Mouse (Mus musculus) neural tube, embryonic 13.5 days (tissue): ENCODE results near the gene Tmsb15l. TPM values are rescaled to one million over a fixed set of nuclear protein-coding genes. Genes with fewer than 3 reads are reported as not detected.

Source experiments
- ATAC-seq: fragments of 200-750 bp; cut with Nextera tagmentation; 2 replicates; pipeline ENCODE4 v1.8.0; 2017; ENCODE audit warnings: low read depth, mild to moderate bottlenecking, moderate TSS enrichment, moderate library complexity
- H3K27ac ChIP-seq: fragments of 300-500 bp; sonication (generic); replicated peaks from 2 replicates; pipeline ENCODE4 v1.5.1; 2015; ENCODE audit warnings: moderate library complexity, mild to moderate bottlenecking, inconsistent platforms
- H3K27me3 ChIP-seq: fragments of 300-500 bp; sonication (generic); 2 replicates; pipeline ENCODE4 v1.6.1; 2015; ENCODE audit warnings: mild to moderate bottlenecking, inconsistent platforms
- H3K36me3 ChIP-seq: fragments of 300-500 bp; sonication (generic); 2 replicates; pipeline ENCODE4 v1.6.1; 2015; ENCODE audit warnings: mild to moderate bottlenecking, inconsistent platforms
- H3K4me1 ChIP-seq: fragments of 300-500 bp; sonication (generic); replicated peaks from 2 replicates; pipeline ENCODE4 v1.6.1; 2015; ENCODE audit warnings: inconsistent platforms
- H3K4me2 ChIP-seq: fragments of 300-500 bp; sonication (generic); 2 replicates; pipeline ENCODE4 v1.6.1; 2015; ENCODE audit warnings: inconsistent platforms, mild to moderate bottlenecking, moderate library complexity
- H3K4me3 ChIP-seq: fragments of 300-500 bp; sonication (generic); 2 replicates; pipeline ENCODE4 v1.5.1; 2015; ENCODE audit warnings: mild to moderate bottlenecking, inconsistent platforms
- H3K9ac ChIP-seq: fragments of 300-500 bp; sonication (generic); 2 replicates; pipeline ENCODE4 v1.6.1; 2015; ENCODE audit warnings: moderate library complexity, mild to moderate bottlenecking, inconsistent platforms
- H3K9me3 ChIP-seq: fragments of 300-500 bp; sonication (generic); 2 replicates; pipeline ENCODE4 v1.6.1; 2016; ENCODE audit warnings: inconsistent platforms
- WGBS: fragments of 180-500 bp; shearing (Covaris S2); methylation state at CpG from one replicate; pipeline ENCODE4 v1.1.7; 2015; 5-methylcytosine and 5-hydroxymethylcytosine counted together
- polyA plus RNA-seq: library from polyadenylated mRNA; unstranded; fragments of >200 nt; fragmentation: Nextera tagmentation; extraction: Ambion mirVana; gene quantifications from 2 replicates; pipeline ENCODE4 v1.2.1, GENCODE M21; 2015

The Tmsb15l gene
- polyA plus RNA-seq, result 12.3 and 13.1 TPM in 2 replicates

DNA sequence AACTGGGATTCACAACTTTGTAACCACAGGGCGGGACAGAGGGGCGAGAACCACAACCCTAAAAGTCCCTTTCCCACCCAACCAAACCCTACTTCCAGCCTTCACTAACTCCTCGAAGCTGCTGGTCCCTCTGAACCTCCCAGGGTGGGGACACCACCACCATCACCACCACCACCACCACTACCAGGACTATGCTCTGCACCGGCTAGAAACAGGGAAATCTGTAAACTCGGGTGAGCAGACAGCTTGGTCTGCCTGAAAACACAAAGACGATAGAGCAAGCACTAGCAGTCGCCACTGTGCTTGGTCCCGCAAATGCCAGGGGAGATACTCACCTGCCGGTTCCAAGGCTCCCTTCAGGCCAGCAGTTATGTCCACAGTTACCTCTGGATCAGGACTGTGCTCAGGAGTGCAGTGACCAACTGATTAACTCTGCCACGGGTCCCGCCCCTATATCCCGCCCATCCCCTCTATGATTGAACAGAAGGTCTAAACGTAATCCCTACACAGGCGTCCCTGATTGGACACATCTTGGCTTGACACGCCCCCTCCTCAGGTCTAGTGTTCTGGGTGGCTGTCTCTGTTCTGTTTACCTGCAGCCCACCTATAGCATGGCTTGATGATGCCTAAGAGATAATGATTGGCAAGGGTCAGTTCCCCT, at the start of gene Tmsb15l, which contains the start of gene Tmsb15b1:
Gene Tmsb15l (minus strand): TSS at position 446 of the 661 bp plus-strand sequence.
Gene Tmsb15b1 (minus strand): TSS at position 451 of the 661 bp plus-strand sequence.
- Histone ChIP-seq H3K4me1 (no peaks in the 10 kb centered on the region), H3K27me3 (no peaks in the 10 kb centered on the region), H3K9me3 (no peaks in the 10 kb centered on the region), H3K4me3 (peak within 1 kb of the TSS; percentile 46), H3K27ac (no peak within 1 kb of the TSS), H3K4me2 (peak within 1 kb of the TSS; percentile 58), H3K9ac (peak within 1 kb of the TSS; percentile 65), H3K36me3 (no peaks in the 10 kb centered on the region)
- WGBS, result 36% methylated on average over 15 of the region's 15 CpGs
- peak; percentile 100 for ATAC-seq

DNA sequence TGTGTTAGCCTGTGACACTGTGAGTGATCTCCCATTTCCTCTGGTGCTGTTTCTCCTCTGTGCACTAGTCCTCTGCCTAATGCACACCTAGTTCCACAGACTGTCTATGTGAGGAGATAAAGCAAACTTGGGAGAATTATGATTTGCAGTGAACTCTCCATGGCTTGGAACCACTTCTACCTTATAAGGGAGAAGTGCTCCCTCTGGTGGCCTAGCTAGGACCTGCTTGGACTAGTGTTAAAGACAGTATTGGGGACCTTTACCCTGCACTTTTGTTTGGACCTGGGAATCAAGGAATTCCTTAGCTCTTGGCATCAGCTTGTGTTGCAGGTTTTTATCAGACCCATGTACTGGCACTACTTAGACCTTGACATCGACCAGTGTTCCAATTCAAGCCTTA, 42.6 kb upstream of the Tmsb15l start:
- no peak overlapping the region for H3K4me3 ChIP-seq
- H3K36me3 ChIP-seq, result no peaks in the 10 kb centered on the region
- H3K4me1 ChIP-seq, result no peaks in the 10 kb centered on the region
- H3K27ac ChIP-seq, result no peak overlapping the region
- WGBS, result 9% methylated on average over 1 of the region's 1 CpGs
- H3K9me3 ChIP-seq, result no peaks in the 10 kb centered on the region
- ATAC-seq, result no peak
- no peak overlapping the region for H3K9ac ChIP-seq
- H3K4me2 ChIP-seq, result no peak overlapping the region
- no peaks in the 10 kb centered on the region for H3K27me3 ChIP-seq

DNA sequence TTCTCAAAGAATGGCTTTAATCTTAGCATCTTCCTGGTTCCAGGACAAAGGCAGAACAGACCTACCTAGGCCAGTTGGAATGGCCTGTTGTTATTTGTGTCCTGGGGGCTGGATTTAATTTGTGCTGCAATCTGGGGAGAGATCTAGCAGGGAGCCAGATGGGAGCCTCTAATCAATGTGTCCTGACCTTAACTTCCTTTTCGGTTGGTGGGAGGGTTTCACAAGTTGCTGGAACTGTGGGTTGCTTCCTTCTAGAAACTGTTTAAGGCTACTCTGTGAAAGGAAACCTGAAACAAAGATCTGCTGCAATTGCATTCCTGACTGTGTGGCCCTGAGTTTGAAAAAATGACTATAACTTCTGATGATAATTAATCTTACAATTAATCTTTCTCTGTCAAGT, 41.0 kb upstream of the Tmsb15l start:
- Histone ChIP-seq H3K27ac (no peak overlapping the region), H3K27me3 (no peaks in the 10 kb centered on the region), H3K36me3 (no peaks in the 10 kb centered on the region), H3K4me2 (no peak overlapping the region), H3K9ac (no peak overlapping the region), H3K9me3 (no peaks in the 10 kb centered on the region), H3K4me1 (no peaks in the 10 kb centered on the region), H3K4me3 (no peak overlapping the region)
- WGBS, result 77% methylated on average over 1 of the region's 1 CpGs
- no peak for ATAC-seq

GRCm38 (mm10) chrX:137015099-137015709, 38.5 kb upstream of the Tmsb15l start:
- 53% methylated on average over 6 of the region's 6 CpGs for WGBS
- Histone ChIP-seq H3K4me1 (no peaks in the 10 kb centered on the region), H3K4me3 (no peak overlapping the region), H3K27me3 (no peaks in the 10 kb centered on the region), H3K4me2 (no peak overlapping the region), H3K9ac (no peak overlapping the region), H3K9me3 (no peaks in the 10 kb centered on the region), H3K36me3 (0 out of 2 replicates have a peak, but pooled peaks cover 6% of the 10 kb centered on the region), H3K27ac (no peak overlapping the region)
- ATAC-seq, result peak; percentile 67

DNA sequence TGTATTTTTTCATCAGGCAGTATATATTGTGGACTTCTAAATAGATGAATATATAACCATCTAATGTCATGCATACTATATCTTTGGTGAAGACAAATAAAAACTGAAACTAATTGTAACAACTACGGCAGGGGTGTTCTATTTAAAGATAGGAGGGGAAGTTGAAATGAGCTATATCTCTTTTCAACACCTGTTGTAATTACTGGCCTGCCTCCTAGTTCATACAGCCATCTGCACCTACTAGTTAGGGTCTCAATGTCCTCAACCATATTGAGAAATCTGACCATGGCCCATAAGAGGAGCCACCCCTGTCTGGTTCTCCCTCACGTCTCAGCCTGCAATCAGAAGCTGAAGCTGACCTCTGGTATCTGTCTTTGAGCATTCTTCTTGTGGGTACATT, 19.6 kb upstream of the Tmsb15l start:
- H3K36me3 ChIP-seq, result no peaks in the 10 kb centered on the region
- no peak for ATAC-seq
- H3K4me2 ChIP-seq, result no peak overlapping the region
- H3K4me1 ChIP-seq, result peaks cover 17% of the 10 kb centered on the region
- H3K9ac ChIP-seq, result no peak overlapping the region
- H3K9me3 ChIP-seq, result no peaks in the 10 kb centered on the region
- H3K27me3 ChIP-seq, result no peaks in the 10 kb centered on the region; the same call in 1 of the 2 replicates
- no peak overlapping the region for H3K27ac ChIP-seq
- WGBS, result 82% methylated on average over 2 of the region's 2 CpGs
- H3K4me3 ChIP-seq, result no peak overlapping the region

DNA sequence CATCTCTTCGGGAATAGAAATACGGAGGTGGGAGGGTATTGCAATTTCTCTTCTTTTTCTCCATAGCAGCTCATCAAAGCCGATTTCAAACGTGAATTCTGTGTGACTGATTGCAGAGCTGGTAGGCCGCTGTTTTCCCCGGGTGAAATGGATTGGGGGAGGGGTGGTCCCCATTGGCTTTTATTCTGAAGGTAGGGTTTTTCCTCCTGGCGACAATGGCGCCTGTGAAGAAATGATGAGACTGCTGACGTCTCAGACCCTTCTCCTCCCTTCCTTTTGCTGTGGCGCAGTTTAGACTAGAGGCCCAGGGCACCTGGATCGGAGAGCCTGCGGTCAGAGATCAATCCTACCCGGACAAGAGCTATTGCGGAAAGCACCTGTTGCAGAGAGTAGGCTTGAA, 17.0 kb upstream of the Tmsb15l start:
- Histone ChIP-seq H3K4me2 (peak overlapping the region; percentile 60), H3K4me3 (peak overlapping the region; percentile 50), H3K27ac (peak overlapping the region; percentile 92), H3K36me3 (no peaks in the 10 kb centered on the region), H3K27me3 (no peaks in the 10 kb centered on the region; the same call in 1 of the 2 replicates), H3K9me3 (no peaks in the 10 kb centered on the region), H3K9ac (peak overlapping the region; percentile 74), H3K4me1 (peaks cover 17% of the 10 kb centered on the region)
- peak; percentile 14; the same call in 1 of the 2 replicates for ATAC-seq
- WGBS, result 18% methylated on average over 14 of the region's 14 CpGs

DNA sequence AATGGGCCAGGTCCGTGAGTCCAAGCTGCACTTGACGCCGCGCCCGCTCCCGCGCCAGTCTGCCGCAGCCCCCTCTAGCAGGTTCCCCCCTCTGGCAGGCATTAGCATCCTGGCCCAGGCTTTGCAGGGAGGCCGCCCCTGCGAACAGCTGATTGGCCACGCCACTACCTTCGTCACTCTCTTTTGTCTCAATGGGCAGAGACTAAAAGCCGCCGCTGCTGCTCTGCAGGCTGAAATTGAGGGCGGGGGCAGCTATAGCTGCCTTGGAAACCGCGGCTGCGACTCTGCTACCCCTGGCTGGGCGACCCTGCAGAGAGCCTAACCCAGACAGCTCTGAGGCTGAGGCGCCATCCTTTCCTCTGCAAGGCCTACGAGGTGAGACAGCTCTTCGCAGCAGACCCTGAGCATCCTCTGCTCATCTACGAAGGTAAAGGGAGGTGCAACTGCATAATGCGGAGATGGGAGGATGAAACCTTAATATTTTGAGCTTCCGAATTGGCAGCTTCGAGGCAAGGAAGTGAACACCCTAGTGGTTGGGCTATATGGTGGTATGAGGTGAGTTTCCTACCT, 16.4 kb upstream of the Tmsb15l start, which contains the start of gene Zcchc18:
Gene Zcchc18 (plus strand): TSS at position 178 of the 570 bp plus-strand sequence.
- Histone ChIP-seq H3K4me1 (peaks cover 17% of the 10 kb centered on the region), H3K9ac (peak within 1 kb of the TSS; percentile 74), H3K4me3 (peak within 1 kb of the TSS; percentile 50), H3K27ac (peak within 1 kb of the TSS; percentile 92), H3K4me2 (peak within 1 kb of the TSS; percentile 60), H3K9me3 (no peaks in the 10 kb centered on the region), H3K27me3 (no peaks in the 10 kb centered on the region; the same call in 1 of the 2 replicates), H3K36me3 (no peaks in the 10 kb centered on the region)
- 19% methylated on average over 26 of the region's 26 CpGs for WGBS
- peak; percentile 98 for ATAC-seq

- Histone ChIP-seq H3K27ac (peak overlapping the region; percentile 92), H3K27me3 (no peaks in the 10 kb centered on the region; the same call in 1 of the 2 replicates), H3K4me3 (peak overlapping the region; percentile 50), H3K4me2 (peak overlapping the region; percentile 60), H3K9ac (peak overlapping the region; percentile 74), H3K9me3 (no peaks in the 10 kb centered on the region), H3K4me1 (peaks cover 17% of the 10 kb centered on the region), H3K36me3 (no peaks in the 10 kb centered on the region)
- whole genome bisulfite sequencing, result 25% methylated on average over 19 of the region's 19 CpGs
- peak; percentile 72 for ATAC-seq
Measured at GRCm38 (mm10) chrX:136992191-136992965, 15.7 kb upstream of the Tmsb15l start.

- H3K4me2 ChIP-seq, result peak overlapping the region; percentile 60
- no peak for ATAC-seq
- 56% methylated on average over 2 of the region's 2 CpGs for WGBS
- no peak overlapping the region for H3K27ac ChIP-seq
- H3K4me1 ChIP-seq, result peaks cover 17% of the 10 kb centered on the region
- no peaks in the 10 kb centered on the region for H3K36me3 ChIP-seq
- no peaks in the 10 kb centered on the region; the same call in 1 of the 2 replicates for H3K27me3 ChIP-seq
- no peaks in the 10 kb centered on the region for H3K9me3 ChIP-seq
- H3K9ac ChIP-seq, result no peak overlapping the region
- no peak overlapping the region for H3K4me3 ChIP-seq
Measured at GRCm38 (mm10) chrX:136991274-136991673, 14.6 kb upstream of the Tmsb15l start.

- Histone ChIP-seq H3K4me2 (no peak overlapping the region), H3K4me1 (no peaks in the 10 kb centered on the region)
- no peak for ATAC-seq
Measured at GRCm38 (mm10) chrX:136986039-136986438, 9.4 kb upstream of the Tmsb15l start.

DNA sequence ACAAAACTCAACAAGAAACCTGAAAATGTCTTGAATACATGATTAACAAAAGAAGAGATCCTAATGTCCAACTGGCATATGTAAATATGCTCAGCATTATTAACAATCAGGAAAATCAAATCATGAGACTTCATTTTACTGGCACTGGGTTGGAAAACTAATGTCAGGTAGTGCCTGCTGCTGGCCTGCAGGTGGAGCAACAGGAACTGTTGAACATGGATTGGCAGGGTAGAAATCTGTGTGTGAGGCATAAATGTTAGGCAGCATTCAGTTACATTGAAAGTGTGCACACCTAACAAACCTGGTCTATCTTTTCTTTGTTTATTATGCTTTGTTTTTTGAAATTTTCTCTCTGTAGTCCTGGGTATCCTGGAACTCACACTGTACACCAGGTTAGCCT, 1.9 kb upstream of the Tmsb15l start:
- Histone ChIP-seq H3K36me3 (no peaks in the 10 kb centered on the region), H3K4me2 (no peak overlapping the region), H3K9me3 (no peaks in the 10 kb centered on the region), H3K27ac (no peak overlapping the region), H3K4me3 (no peak overlapping the region), H3K27me3 (no peaks in the 10 kb centered on the region), H3K9ac (no peak overlapping the region), H3K4me1 (no peaks in the 10 kb centered on the region)
- no peak for ATAC-seq

More at GRCm38 (mm10) chrX:136986039-136986438, 9.4 kb upstream of the Tmsb15l start:
- H3K9ac ChIP-seq, result no peak overlapping the region
- no peaks in the 10 kb centered on the region for H3K36me3 ChIP-seq
- H3K4me3 ChIP-seq, result no peak overlapping the region
- no peak overlapping the region for H3K27ac ChIP-seq
- H3K27me3 ChIP-seq, result no peaks in the 10 kb centered on the region
- no peaks in the 10 kb centered on the region for H3K9me3 ChIP-seq
